Comparison of ENCODE assay signal across 8 mouse cellular contexts in the genomic region with DNA sequence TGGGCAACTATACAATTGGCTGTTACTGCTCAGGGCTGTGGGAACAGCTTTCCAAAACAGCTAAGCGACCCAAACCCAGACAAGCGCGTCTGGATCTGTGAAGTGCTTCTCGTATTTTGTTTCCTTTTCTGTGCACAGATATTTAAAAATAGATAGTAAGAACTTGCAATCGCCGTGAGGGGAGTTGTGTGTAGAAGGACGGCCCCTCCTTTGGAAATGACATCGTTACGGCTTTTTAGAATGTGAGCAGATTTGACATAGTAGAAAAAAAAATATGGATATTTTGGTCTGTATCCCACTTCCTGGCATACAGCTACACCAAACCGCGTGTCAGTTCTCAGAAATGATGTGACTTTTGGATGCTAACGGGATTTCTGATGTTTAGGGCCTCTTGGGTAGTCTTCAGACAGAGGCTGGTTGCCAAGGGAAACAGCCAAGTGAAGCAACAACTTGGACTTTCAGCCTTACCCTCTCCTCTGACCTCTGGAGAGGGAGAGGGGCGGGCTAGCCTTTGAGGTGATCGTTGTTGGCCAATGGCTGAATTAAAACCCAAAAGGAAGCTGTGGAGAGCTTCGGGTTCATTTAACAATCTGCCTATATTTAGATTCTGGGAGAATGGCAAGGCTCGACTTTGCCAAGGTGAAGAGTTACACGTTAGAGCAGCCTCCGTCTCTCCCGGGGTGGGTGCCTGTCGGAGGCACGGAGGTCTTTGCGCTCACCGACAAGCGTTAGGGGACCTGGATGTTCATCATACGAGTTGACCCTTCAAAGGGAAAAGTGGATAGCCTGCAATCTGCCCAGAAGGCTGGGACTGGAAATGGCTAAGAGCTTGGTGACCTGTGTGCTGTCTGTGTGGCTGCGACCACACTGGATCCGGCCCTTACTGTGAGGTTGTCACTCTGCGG. TPM values are rescaled to one million over a fixed set of nuclear protein-coding genes. Genes with fewer than 3 reads are reported as not detected.
DNase-seq lines count a peak whose midpoint lies in the region; ATAC-seq and TF ChIP-seq lines count a peak whose summit lies in the region.

No protein-coding gene starts in this region.

- peak overlapping the region; percentile 47 for H3K4me2 ChIP-seq in heart, embryonic 14.5 days (ENCODE audit: low read length)
- peak overlapping the region; percentile 27 for H3K4me2 ChIP-seq in kidney, embryonic 15.5 days

- H3K9ac ChIP-seq in heart, embryonic 14.5 days (ENCODE audit: low read length), result no peak overlapping the region; the same call in 1 of the 2 replicates
- no peak overlapping the region for H3K9ac ChIP-seq in kidney, embryonic 15.5 days

- TF ChIP-seq CTCF in gastrocnemius, adult 2 months (IDR thresholded peaks at IDR 0.05), result no peak

- H3K9me3 ChIP-seq in embryonic facial prominence, embryonic 10.5 days, result no peaks in the 10 kb centered on the region
- H3K9me3 ChIP-seq in heart, embryonic 14.5 days (ENCODE audit: control insufficient read depth, low read length), result no peaks in the 10 kb centered on the region
- no peaks in the 10 kb centered on the region for H3K9me3 ChIP-seq in kidney, embryonic 15.5 days (replicated peaks)

- 69% methylated on average over 28 of the region's 28 CpGs for WGBS in embryonic facial prominence, embryonic 10.5 days
- WGBS in heart, embryonic 14.5 days, result 41% methylated on average over 28 of the region's 28 CpGs
- 59% methylated on average over 28 of the region's 28 CpGs for WGBS in kidney, embryonic 15.5 days

- peak; percentile 70 for DNase-seq in gastrocnemius, adult 2 months
- DNase-seq in gastrocnemius, postnatal 4 days (ENCODE audit: low spot score in 2 of 2), result no peak
- no peak for DNase-seq in embryonic facial prominence, embryonic 10.5 days (ENCODE audit: low spot score)
- peak; percentile 30 for DNase-seq in lung, postnatal 25 days (ENCODE audit: low spot score)
- no peak for DNase-seq in cerebellum, postnatal 4 days (ENCODE audit: low spot score in 2 of 2)
- DNase-seq in cerebellum, adult 9-10 months, result no peak

- H3K4me3 ChIP-seq in gastrocnemius, adult 2 months, result peak overlapping the region; percentile 52
- H3K4me3 ChIP-seq in embryonic facial prominence, embryonic 10.5 days, result peak overlapping the region; percentile 44
- H3K4me3 ChIP-seq in heart, embryonic 14.5 days (ENCODE audit: control insufficient read depth in 1 of 2, insufficient read depth in 1 of 2, low read depth in 1 of 2, low read length in 2 of 2), result peak overlapping the region; percentile 7 to 28; a peak in 3 of 4 replicates
- peak overlapping the region; percentile 15 for H3K4me3 ChIP-seq in kidney, embryonic 15.5 days (replicated peaks)

- intact Hi-C loops in gastrocnemius, adult 2 months (cut with DNase I), result no loop called here

- ATAC-seq in heart, embryonic 14.5 days (ENCODE audit: insufficient number of reproducible peaks, insufficient read depth, low FRiP score, low read depth), result no peak
- 0 out of 2 replicates have a peak, but pooled peaks have one; percentile 3 for ATAC-seq in kidney, embryonic 15.5 days (replicated peaks; ENCODE audit: low FRiP score)

- peak overlapping the region; percentile 85 for H3K27ac ChIP-seq in gastrocnemius, adult 2 months
- peak overlapping the region; percentile 48 for H3K27ac ChIP-seq in embryonic facial prominence, embryonic 10.5 days (replicated peaks)
- peak overlapping the region; percentile 24 to 38; a peak in 3 of 4 replicates for H3K27ac ChIP-seq in heart, embryonic 14.5 days (replicated peaks in 1 of 2; ENCODE audit: control insufficient read depth in 1 of 2, insufficient read depth in 1 of 2, low read depth in 2 of 2, low read length in 2 of 2)
- no peak overlapping the region for H3K27ac ChIP-seq in kidney, embryonic 15.5 days

- H3K27me3 ChIP-seq in embryonic facial prominence, embryonic 10.5 days (replicated peaks; ENCODE audit: low read depth, poor library complexity, severe bottlenecking), result no peaks in the 10 kb centered on the region
- no peaks in the 10 kb centered on the region for H3K27me3 ChIP-seq in heart, embryonic 14.5 days (ENCODE audit: control insufficient read depth, insufficient read depth, low read length)
- no peaks in the 10 kb centered on the region for H3K27me3 ChIP-seq in kidney, embryonic 15.5 days

- H3K4me1 ChIP-seq in embryonic facial prominence, embryonic 10.5 days, result peaks cover 35% of the 10 kb centered on the region
- peaks cover 22% of the 10 kb centered on the region in 2 experiments for H3K4me1 ChIP-seq in heart, embryonic 14.5 days (ENCODE audit: control insufficient read depth in 2 of 2, insufficient read depth in 2 of 2, low read length in 2 of 2)
- H3K4me1 ChIP-seq in kidney, embryonic 15.5 days, result peaks cover 28% of the 10 kb centered on the region

- H3K36me3 ChIP-seq in embryonic facial prominence, embryonic 10.5 days (replicated peaks), result no peaks in the 10 kb centered on the region
- H3K36me3 ChIP-seq in heart, embryonic 14.5 days (ENCODE audit: control insufficient read depth, insufficient read depth, low read length), result no peaks in the 10 kb centered on the region
- no peaks in the 10 kb centered on the region for H3K36me3 ChIP-seq in kidney, embryonic 15.5 days

RNA-seq across cellular contexts. Expression of a gene that starts 7.2 kb away (rescaled TPM):
- not detected for total RNA-seq in gastrocnemius, adult 2 months (2021)
- total RNA-seq in gastrocnemius, postnatal 4 days (2021), result not detected
- not detected in 2 replicates for polyA plus RNA-seq in embryonic facial prominence, embryonic 10.5 days (2016; fragmentation: Nextera tagmentation; extraction: Ambion mirVana)
- not detected in 2 replicates for polyA plus RNA-seq in heart, embryonic 14.5 days (2014; fragmentation: Nextera tagmentation; extraction: Ambion mirVana)
- polyA plus RNA-seq in kidney, embryonic 15.5 days (2015; fragmentation: Nextera tagmentation; extraction: Ambion mirVana), result 0.47 TPM in 1 of 2 replicates, not detected in the other

Comparison
In these comparisons a context has a peak if more than half of its experiments do, and no peak if none do; other contexts are left out.
1. DNase-seq: peak in gastrocnemius, adult 2 months (single experiment) and lung, postnatal 25 days (single experiment); none in gastrocnemius, postnatal 4 days (0 of 2), embryonic facial prominence, embryonic 10.5 days (single experiment), cerebellum, postnatal 4 days (0 of 2) and cerebellum, adult 9-10 months (single experiment).
2. Peak in every context shown above with its lines, with median percentiles within 50 percentile points of each other: H3K4me3 ChIP-seq.